Mouse (Mus musculus): ENCODE measurements around the gene Cdcp2. TPM values are rescaled to one million over a fixed set of nuclear protein-coding genes. Genes with fewer than 3 reads are reported as not detected.
"Not testable (repeated sequence)": the region's sequence is repeated elsewhere in the genome, so short reads cannot be mapped to it uniquely, and the experiment has no call there.

Cdcp2 gene
- polyA plus RNA-seq, 1 experiment from 2014 or later, result not detected

DNA sequence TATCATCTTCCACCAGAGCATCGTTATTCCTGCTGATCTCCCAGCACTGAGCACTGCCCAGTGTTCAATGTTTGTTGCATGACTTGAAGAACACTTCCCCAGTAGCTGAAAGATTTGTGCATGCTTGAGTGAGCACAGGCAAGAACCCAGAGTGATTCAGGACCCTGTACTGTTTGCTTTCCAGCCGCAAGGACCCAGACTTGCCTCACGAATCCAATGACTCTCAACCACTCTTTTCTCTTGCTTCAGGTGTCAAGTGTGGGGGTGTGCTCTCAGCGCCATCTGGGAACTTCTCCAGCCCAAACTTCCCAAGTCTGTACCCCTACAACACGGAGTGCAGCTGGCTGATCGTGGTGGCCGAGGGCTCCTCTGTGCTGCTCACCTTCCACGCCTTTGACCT is 5.5 kb downstream of the Cdcp2 start:
- Histone ChIP-seq H3K9me3 (ENCODE audit: control insufficient read depth, low read length) (no peaks in the 10 kb centered on the region), H3K27ac (ENCODE audit: low read length) (no peak overlapping the region), H3K4me3 (ENCODE audit: low read length) (no peak overlapping the region), H3K36me3 (ENCODE audit: control insufficient read depth, insufficient read depth, low read length) (no peaks in the 10 kb centered on the region), H3K4me2 (ENCODE audit: low read depth, low read length) (no peak overlapping the region), H3K9ac (ENCODE audit: low read depth, low read length) (no peak overlapping the region), H3K27me3 (replicated peaks; ENCODE audit: control insufficient read depth, insufficient read depth, low read length) (no peaks in the 10 kb centered on the region), H3K4me1 (ENCODE audit: control insufficient read depth, insufficient read depth, low read length) (no peaks in the 10 kb centered on the region)
- no peak for ATAC-seq
- 70% methylated on average over 8 of the region's 8 CpGs for WGBS

DNA sequence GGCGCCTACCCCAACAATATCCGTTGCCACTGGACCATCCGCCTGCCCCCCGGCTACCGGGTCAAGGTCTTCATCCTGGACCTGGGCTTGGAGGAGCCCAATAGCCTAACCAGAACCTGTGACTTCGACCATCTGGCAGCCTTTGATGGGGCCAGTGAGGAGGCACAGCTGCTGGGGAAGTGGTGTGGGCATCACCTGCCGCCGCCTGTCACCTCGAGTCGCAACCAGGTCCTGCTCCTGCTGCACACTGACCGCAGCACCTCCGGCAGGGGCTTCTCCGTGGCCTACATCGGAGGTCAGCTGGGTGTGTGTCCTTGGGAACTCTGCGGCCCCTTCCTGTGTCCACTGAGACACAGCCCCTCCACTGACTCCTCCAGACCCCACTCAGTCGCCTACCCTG is 10.1 kb downstream of the Cdcp2 start:
- no peak overlapping the region for H3K4me3 ChIP-seq (ENCODE audit: low read length)
- WGBS, result 87% methylated on average over 16 of the region's 16 CpGs
- no peaks in the 10 kb centered on the region for H3K27me3 ChIP-seq (replicated peaks; ENCODE audit: control insufficient read depth, insufficient read depth, low read length)
- H3K4me2 ChIP-seq (ENCODE audit: low read depth, low read length), result no peak overlapping the region
- no peaks in the 10 kb centered on the region for H3K4me1 ChIP-seq (ENCODE audit: control insufficient read depth, insufficient read depth, low read length)
- ATAC-seq, result no peak
- H3K9me3 ChIP-seq (ENCODE audit: control insufficient read depth, low read length), result no peaks in the 10 kb centered on the region
- no peaks in the 10 kb centered on the region for H3K36me3 ChIP-seq (ENCODE audit: control insufficient read depth, insufficient read depth, low read length)
- H3K9ac ChIP-seq (ENCODE audit: low read depth, low read length), result no peak overlapping the region
- H3K27ac ChIP-seq (ENCODE audit: low read length), result no peak overlapping the region

DNA sequence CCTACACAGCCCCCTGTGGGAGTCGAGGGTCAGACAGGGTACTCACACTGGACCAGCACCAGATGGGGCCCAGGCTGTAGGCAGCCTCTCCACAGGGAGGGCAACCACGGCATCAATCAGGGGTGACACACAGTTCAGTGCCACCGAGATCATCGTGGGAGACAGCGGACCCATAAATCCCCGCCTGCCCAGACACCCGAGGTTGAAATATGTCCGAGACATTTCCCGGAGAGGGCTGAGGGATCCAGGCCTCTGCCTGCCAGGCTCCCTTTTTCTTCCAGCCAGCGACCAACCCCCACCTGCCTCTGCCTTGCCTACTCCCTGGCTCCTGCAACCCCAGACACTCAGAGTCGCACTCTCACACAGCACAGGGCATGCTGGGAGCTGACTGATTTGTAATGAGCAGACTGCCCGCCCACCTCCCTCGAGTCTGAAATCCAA is 11.6 kb downstream of the Cdcp2 start:
- Histone ChIP-seq H3K4me3 (ENCODE audit: low read length) (no peak overlapping the region), H3K9ac (ENCODE audit: low read depth, low read length) (peak overlapping the region; percentile 31; the same call in 1 of the 2 replicates), H3K4me1 (ENCODE audit: control insufficient read depth, insufficient read depth, low read length) (no peaks in the 10 kb centered on the region), H3K4me2 (ENCODE audit: low read depth, low read length) (peak overlapping the region; percentile 19; the same call in 1 of the 2 replicates), H3K9me3 (ENCODE audit: control insufficient read depth, low read length) (no peaks in the 10 kb centered on the region), H3K36me3 (ENCODE audit: control insufficient read depth, insufficient read depth, low read length) (no peaks in the 10 kb centered on the region), H3K27ac (ENCODE audit: low read length) (no peak overlapping the region), H3K27me3 (replicated peaks; ENCODE audit: control insufficient read depth, insufficient read depth, low read length) (no peaks in the 10 kb centered on the region)
- ATAC-seq, result no peak
- WGBS, result 27% methylated on average over 13 of the region's 13 CpGs

DNA sequence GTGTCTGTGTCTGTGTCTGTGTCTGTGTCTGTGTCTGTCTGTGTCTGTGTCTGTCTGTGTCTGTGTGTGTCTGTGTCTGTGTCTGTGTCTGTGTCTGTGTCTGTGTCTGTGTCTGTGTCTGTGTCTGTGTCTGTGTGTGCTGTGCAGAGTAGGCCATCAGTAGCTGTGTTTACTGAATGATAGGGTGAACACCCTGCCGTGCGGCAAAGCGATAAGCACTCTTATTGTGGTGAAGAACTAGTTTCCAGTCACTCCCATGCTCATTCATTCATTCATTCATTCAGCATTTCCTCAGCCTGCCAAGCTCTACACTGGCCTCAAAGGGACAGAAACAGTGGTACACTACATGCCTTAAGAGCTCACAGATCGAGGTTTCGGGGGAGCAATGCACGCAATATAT is 12.5 kb downstream of the Cdcp2 start:
- H3K27ac ChIP-seq (ENCODE audit: low read length); ATAC-seq; H3K4me3 ChIP-seq (ENCODE audit: low read length); H3K4me2 ChIP-seq (ENCODE audit: low read depth, low read length); H3K9ac ChIP-seq (ENCODE audit: low read depth, low read length); H3K4me1 ChIP-seq (ENCODE audit: control insufficient read depth, insufficient read depth, low read length); H3K9me3 ChIP-seq (ENCODE audit: control insufficient read depth, low read length); H3K36me3 ChIP-seq (ENCODE audit: control insufficient read depth, insufficient read depth, low read length); H3K27me3 ChIP-seq (replicated peaks; ENCODE audit: control insufficient read depth, insufficient read depth, low read length): not testable (repeated sequence)
- WGBS, result 91% methylated on average over 6 of the region's 6 CpGs

DNA sequence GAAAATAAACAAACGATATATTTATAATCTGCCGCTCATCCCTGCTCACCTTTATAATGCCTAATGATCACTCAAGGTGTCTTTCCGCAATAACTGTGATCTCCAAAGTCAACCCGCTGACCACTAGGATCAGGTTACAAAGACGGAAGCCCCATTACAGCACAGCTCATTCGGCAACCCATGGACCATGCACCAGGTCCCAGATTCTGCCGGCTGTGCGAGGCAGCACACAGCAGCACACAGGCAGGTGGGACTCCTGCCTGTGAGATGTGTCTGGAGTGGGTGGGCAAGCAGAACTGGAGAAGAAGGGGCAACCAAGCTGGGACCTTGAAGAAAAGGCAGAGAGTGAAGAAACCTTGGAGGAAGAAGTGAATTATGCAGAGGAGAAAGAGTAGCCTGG is 17.6 kb downstream of the Cdcp2 start:
- H3K27ac ChIP-seq (ENCODE audit: low read length), result no peak overlapping the region
- no peaks in the 10 kb centered on the region for H3K36me3 ChIP-seq (ENCODE audit: control insufficient read depth, insufficient read depth, low read length)
- no peaks in the 10 kb centered on the region for H3K27me3 ChIP-seq (replicated peaks; ENCODE audit: control insufficient read depth, insufficient read depth, low read length)
- 35% methylated on average over 8 of the region's 8 CpGs for WGBS
- no peak for ATAC-seq
- no peak overlapping the region for H3K9ac ChIP-seq (ENCODE audit: low read depth, low read length)
- no peak overlapping the region for H3K4me2 ChIP-seq (ENCODE audit: low read depth, low read length)
- H3K4me3 ChIP-seq (ENCODE audit: low read length), result no peak overlapping the region
- H3K9me3 ChIP-seq (ENCODE audit: control insufficient read depth, low read length), result no peaks in the 10 kb centered on the region
- no peaks in the 10 kb centered on the region for H3K4me1 ChIP-seq (ENCODE audit: control insufficient read depth, insufficient read depth, low read length)

DNA sequence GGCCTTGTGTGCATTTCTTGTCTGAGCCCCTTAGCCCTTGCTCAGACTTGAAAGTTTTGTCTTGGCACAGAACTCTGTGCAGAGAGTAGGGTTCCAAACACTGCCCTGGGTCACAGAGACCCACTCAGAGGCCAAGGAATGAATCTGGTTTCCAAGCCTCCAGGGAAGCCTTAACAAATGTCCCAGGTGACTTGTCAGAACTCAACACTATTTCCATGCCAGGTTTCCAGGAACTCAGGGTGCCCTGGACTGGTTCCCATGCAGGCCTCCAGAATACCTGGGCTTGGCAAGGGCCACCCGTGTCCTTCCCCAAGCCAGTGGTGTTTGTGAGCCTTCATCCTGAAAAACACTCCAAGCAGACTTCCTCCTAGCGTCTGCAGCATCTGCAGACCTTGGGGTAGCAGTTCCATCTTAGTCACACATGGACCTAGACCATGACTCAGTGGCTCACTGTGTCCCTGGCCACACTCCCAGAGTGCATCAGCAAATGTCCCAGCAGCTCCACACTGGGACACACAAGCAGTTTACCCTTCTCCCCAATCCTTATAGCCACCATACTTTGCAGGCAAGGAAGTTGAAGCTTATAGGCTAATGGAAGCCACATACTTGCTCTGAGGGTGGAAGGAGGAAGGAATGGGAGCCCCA is 21.2 kb downstream of the Cdcp2 start:
- Histone ChIP-seq H3K27ac (ENCODE audit: low read length) (no peak overlapping the region), H3K4me3 (ENCODE audit: low read length) (no peak overlapping the region), H3K9me3 (ENCODE audit: control insufficient read depth, low read length) (no peaks in the 10 kb centered on the region), H3K27me3 (replicated peaks; ENCODE audit: control insufficient read depth, insufficient read depth, low read length) (no peaks in the 10 kb centered on the region), H3K4me1 (ENCODE audit: control insufficient read depth, insufficient read depth, low read length) (peaks cover 4% of the 10 kb centered on the region; the same call in 1 of the 2 replicates), H3K4me2 (ENCODE audit: low read depth, low read length) (no peak overlapping the region), H3K36me3 (ENCODE audit: control insufficient read depth, insufficient read depth, low read length) (no peaks in the 10 kb centered on the region), H3K9ac (ENCODE audit: low read depth, low read length) (no peak overlapping the region)
- no peak for ATAC-seq
- 90% methylated on average over 2 of the region's 2 CpGs for WGBS

DNA sequence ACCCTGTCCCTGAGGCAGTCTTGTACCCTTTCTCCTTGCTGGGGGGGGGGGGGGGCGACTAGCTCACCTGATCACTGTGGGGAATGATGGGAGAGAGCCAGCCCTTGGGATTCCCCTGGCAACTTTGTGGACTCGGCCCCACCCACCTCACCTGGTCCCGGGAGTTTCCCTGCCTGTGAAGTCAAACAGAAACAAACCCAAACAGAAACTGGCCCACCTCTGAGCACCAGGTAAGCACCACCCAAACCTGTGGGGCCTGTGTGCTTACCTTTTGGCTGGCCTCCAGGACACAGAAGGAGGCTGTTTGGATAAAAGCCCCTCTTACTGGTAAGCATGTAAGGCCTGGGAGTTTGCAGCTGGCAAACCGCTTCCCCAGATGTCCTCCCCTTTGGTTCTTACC is 22.4 kb downstream of the Cdcp2 start:
- no peak overlapping the region for H3K9ac ChIP-seq (ENCODE audit: low read depth, low read length)
- peaks cover 5% of the 10 kb centered on the region; the same call in 1 of the 2 replicates for H3K4me1 ChIP-seq (ENCODE audit: control insufficient read depth, insufficient read depth, low read length)
- H3K4me3 ChIP-seq (ENCODE audit: low read length), result no peak overlapping the region
- no peaks in the 10 kb centered on the region for H3K9me3 ChIP-seq (ENCODE audit: control insufficient read depth, low read length)
- 49% methylated on average over 4 of the region's 4 CpGs for WGBS
- no peak for ATAC-seq
- H3K27ac ChIP-seq (ENCODE audit: low read length), result no peak overlapping the region
- no peaks in the 10 kb centered on the region for H3K27me3 ChIP-seq (replicated peaks; ENCODE audit: control insufficient read depth, insufficient read depth, low read length)
- H3K4me2 ChIP-seq (ENCODE audit: low read depth, low read length), result no peak overlapping the region
- H3K36me3 ChIP-seq (ENCODE audit: control insufficient read depth, insufficient read depth, low read length), result no peaks in the 10 kb centered on the region

DNA sequence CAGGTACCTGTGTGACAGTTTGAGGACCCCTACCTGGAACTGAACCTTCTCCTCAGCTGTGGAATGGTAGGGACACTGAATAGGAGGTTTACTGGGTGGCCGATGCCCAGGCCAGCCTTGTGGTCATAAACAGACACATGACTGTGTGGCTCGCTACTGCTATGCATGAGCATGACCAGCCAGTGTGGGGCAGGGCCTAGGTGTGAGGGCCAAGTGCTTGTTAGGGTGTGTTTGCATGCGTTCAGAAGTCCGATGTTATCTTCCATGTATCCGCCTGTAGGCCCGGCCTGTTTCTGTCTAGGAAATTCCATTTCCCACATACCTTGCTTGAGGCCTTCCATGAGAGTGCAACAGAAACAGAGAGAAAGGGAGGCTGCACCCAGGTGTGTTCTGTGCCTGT is 24.0 kb downstream of the Cdcp2 start:
- no peak overlapping the region for H3K4me3 ChIP-seq (ENCODE audit: low read length)
- H3K9me3 ChIP-seq (ENCODE audit: control insufficient read depth, low read length), result no peaks in the 10 kb centered on the region
- peaks cover 7% of the 10 kb centered on the region; the same call in 1 of the 2 replicates for H3K4me1 ChIP-seq (ENCODE audit: control insufficient read depth, insufficient read depth, low read length)
- no peaks in the 10 kb centered on the region for H3K36me3 ChIP-seq (ENCODE audit: control insufficient read depth, insufficient read depth, low read length)
- no peaks in the 10 kb centered on the region for H3K27me3 ChIP-seq (replicated peaks; ENCODE audit: control insufficient read depth, insufficient read depth, low read length)
- 69% methylated on average over 6 of the region's 6 CpGs for WGBS
- ATAC-seq, result peak; percentile 46
- H3K27ac ChIP-seq (ENCODE audit: low read length), result no peak overlapping the region
- no peak overlapping the region for H3K9ac ChIP-seq (ENCODE audit: low read depth, low read length)
- H3K4me2 ChIP-seq (ENCODE audit: low read depth, low read length), result no peak overlapping the region

DNA sequence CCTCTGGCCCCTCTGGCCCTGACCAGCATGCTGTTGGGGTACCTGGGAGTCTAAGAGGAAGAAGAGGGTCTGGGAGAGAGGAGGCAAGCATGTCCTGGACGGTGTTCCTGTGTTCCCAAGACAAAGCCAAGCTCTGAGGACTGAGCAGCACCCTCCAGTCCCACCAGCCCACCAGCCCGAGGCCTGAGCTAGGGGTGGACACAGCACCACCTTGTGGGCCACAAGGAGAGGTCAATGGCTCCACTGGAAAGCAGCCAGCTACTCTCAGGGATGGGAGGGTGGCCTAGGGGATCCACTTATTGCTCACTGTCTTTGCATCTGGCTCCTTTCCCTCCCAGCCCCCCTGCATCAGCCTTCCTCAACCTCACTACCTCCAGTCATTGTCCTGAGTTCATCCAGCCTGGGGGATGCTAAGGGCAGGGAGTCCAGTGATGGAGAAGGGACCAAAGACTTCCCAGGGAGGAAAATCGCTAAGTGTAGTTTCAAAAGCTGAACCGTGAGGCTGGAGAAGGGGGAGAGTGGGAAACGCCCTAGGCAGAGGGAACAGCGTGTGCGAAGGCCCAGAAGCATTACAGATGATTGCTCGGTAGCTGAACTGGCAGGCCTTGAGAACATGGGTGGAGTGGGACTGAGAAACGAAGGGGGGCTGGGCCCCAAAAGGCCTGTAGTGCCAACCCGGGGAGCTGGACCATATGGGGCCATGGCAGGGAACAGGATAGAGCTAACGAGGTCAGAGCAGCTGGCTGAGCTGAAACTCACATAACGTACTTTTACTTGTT is 24.7 kb downstream of the Cdcp2 start:
- Histone ChIP-seq H3K4me3 (ENCODE audit: low read length) (no peak overlapping the region), H3K4me1 (ENCODE audit: control insufficient read depth, insufficient read depth, low read length) (peaks cover 7% of the 10 kb centered on the region; the same call in 1 of the 2 replicates), H3K27me3 (replicated peaks; ENCODE audit: control insufficient read depth, insufficient read depth, low read length) (no peaks in the 10 kb centered on the region), H3K4me2 (ENCODE audit: low read depth, low read length) (no peak overlapping the region), H3K27ac (ENCODE audit: low read length) (no peak overlapping the region), H3K9me3 (ENCODE audit: control insufficient read depth, low read length) (no peaks in the 10 kb centered on the region), H3K36me3 (ENCODE audit: control insufficient read depth, insufficient read depth, low read length) (no peaks in the 10 kb centered on the region), H3K9ac (ENCODE audit: low read depth, low read length) (no peak overlapping the region)
- ATAC-seq, result peak; percentile 10; the same call in 1 of the 2 replicates
- WGBS, result 57% methylated on average over 12 of the region's 12 CpGs
